Mouse (Mus musculus): ENCODE measurements around the gene Selenop. TPM values are rescaled to one million over a fixed set of nuclear protein-coding genes. Genes with fewer than 3 reads are reported as not detected.

Gene Selenop
- polyA plus RNA-seq, 1 experiment from 2014 or later = 53.1 TPM

DNA sequence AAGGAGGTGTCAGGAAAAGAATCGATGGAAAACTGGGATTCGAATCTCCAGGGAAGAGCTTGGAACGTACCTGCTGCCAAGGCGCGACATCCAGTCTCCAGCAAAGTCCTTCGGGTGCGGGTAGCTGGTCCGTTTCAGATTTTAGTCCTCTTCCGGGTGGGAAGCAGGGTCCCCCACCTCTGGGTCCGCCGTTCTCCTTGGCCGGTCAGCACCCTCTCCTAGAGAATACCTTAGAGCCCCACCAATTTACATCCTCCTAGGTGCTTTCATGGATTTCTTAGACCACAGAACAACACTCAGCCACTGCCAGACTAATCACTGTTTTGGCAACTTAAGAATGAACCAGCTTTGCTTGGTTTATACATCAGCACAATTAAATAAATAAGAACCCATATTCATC lies 35.1 kb downstream of the Selenop start, which contains the start of gene Ccdc152:
Gene Ccdc152, minus strand, starts transcription at position 101 of the 400 bp plus-strand sequence.
- Histone ChIP-seq H3K27ac (ENCODE audit: low read depth, low read length) (no peak within 1 kb of the TSS), H3K9me3 (ENCODE audit: control insufficient read depth, low read length) (no peaks in the 10 kb centered on the region), H3K4me1 (replicated peaks; ENCODE audit: control insufficient read depth, insufficient read depth, low read length) (no peaks in the 10 kb centered on the region), H3K9ac (ENCODE audit: low read length) (no peak within 1 kb of the TSS), H3K4me3 (ENCODE audit: low read depth, low read length) (no peak within 1 kb of the TSS), H3K4me2 (ENCODE audit: low read depth, low read length, severe bottlenecking) (no peak within 1 kb of the TSS), H3K36me3 (ENCODE audit: control insufficient read depth, insufficient read depth, low read length) (no peaks in the 10 kb centered on the region), H3K27me3 (ENCODE audit: control insufficient read depth, insufficient read depth, low read length) (no peaks in the 10 kb centered on the region)
- ATAC-seq (replicated peaks; ENCODE audit: low FRiP score) (no peak), DNase-seq (ENCODE audit: low spot score) (no peak)
- WGBS = 88% methylated on average over 12 of the region's 12 CpGs

DNA sequence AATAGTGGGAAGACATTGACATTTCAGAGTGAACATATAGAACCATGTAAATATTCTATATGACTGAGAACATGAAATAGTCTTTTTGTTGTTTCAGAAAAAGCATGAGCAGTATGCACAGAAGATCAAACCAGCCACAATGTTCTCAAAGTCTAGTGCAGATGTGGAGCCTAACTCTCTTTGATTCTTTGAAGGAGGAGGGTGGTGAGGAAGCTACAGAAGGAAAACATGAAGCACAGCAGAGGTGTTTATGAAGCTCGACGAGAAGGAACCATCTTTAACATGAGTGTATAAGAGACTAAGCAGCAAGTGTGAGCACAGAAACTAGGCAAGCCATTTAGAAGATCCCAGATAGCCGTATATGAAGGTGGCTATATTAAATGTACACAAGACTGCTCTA lies 41.5 kb downstream of the Selenop start:
- H3K36me3 ChIP-seq (ENCODE audit: control insufficient read depth, insufficient read depth, low read length) = no peaks in the 10 kb centered on the region
- DNase-seq (ENCODE audit: low spot score) (no peak), ATAC-seq (replicated peaks; ENCODE audit: low FRiP score) (no peak)
- H3K4me2 ChIP-seq (ENCODE audit: low read depth, low read length, severe bottlenecking) = no peak overlapping the region
- no peak overlapping the region for H3K4me3 ChIP-seq (ENCODE audit: low read depth, low read length)
- no peak overlapping the region for H3K9ac ChIP-seq (ENCODE audit: low read length)
- 90% methylated on average over 3 of the region's 3 CpGs for WGBS
- no peaks in the 10 kb centered on the region for H3K4me1 ChIP-seq (replicated peaks; ENCODE audit: control insufficient read depth, insufficient read depth, low read length)
- no peak overlapping the region for H3K27ac ChIP-seq (ENCODE audit: low read depth, low read length)
- no peaks in the 10 kb centered on the region for H3K9me3 ChIP-seq (ENCODE audit: control insufficient read depth, low read length)
- H3K27me3 ChIP-seq (ENCODE audit: control insufficient read depth, insufficient read depth, low read length) = no peaks in the 10 kb centered on the region

DNA sequence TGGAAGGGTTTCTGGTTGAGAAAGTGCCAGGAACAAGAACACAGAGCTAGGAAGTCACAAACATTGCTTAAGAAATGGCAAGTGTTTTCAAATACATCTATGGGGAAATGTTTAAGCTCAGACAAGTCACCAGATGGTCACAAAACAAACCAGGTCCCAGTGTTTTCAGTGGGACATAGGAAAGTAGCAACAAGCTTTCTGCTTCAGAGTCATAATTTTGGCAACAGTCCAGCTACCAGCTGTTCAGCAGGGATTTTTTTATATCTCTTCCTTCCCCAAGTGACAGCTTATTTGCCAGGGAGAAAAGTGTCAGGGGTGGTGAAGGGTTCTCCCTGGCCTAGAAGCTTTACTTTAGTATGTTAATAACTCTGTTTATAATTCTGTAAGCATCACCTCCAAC lies 44.6 kb downstream of the Selenop start:
- Histone ChIP-seq H3K4me2 (ENCODE audit: low read depth, low read length, severe bottlenecking) (no peak overlapping the region), H3K27me3 (ENCODE audit: control insufficient read depth, insufficient read depth, low read length) (no peaks in the 10 kb centered on the region), H3K9ac (ENCODE audit: low read length) (no peak overlapping the region), H3K9me3 (ENCODE audit: control insufficient read depth, low read length) (no peaks in the 10 kb centered on the region), H3K36me3 (ENCODE audit: control insufficient read depth, insufficient read depth, low read length) (no peaks in the 10 kb centered on the region), H3K4me1 (replicated peaks; ENCODE audit: control insufficient read depth, insufficient read depth, low read length) (no peaks in the 10 kb centered on the region), H3K4me3 (ENCODE audit: low read depth, low read length) (no peak overlapping the region), H3K27ac (ENCODE audit: low read depth, low read length) (no peak overlapping the region)
- DNase-seq (ENCODE audit: low spot score) (no peak), ATAC-seq (replicated peaks; ENCODE audit: low FRiP score) (no peak)

DNA sequence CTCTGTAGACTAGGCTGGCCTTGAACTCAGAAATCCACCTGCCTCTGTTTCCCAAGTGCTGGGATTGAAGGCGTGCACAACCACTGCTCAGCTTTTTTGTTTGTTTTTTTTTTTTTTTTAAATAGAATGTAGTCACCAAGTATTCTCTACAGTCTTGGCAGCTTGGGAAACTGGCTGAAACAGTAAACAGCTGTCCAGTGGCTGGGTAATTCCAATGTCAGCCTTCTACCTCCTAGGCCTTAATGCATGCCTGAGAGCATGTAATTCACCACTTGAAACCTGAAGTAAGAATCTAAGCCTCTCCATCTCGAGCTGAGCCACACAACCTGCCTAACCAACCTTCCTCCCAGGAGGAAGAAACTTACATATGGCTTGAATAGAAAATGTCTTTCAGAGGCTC lies 48.3 kb downstream of the Selenop start:
- ATAC-seq (replicated peaks; ENCODE audit: low FRiP score) = no peak
- Histone ChIP-seq H3K4me3 (ENCODE audit: low read depth, low read length) (no peak overlapping the region), H3K4me2 (ENCODE audit: low read depth, low read length, severe bottlenecking) (no peak overlapping the region), H3K9ac (ENCODE audit: low read length) (no peak overlapping the region), H3K27ac (ENCODE audit: low read depth, low read length) (no peak overlapping the region), H3K36me3 (ENCODE audit: control insufficient read depth, insufficient read depth, low read length) (no peaks in the 10 kb centered on the region), H3K27me3 (ENCODE audit: control insufficient read depth, insufficient read depth, low read length) (no peaks in the 10 kb centered on the region), H3K9me3 (ENCODE audit: control insufficient read depth, low read length) (no peaks in the 10 kb centered on the region), H3K4me1 (replicated peaks; ENCODE audit: control insufficient read depth, insufficient read depth, low read length) (no peaks in the 10 kb centered on the region)
- WGBS = 82% methylated on average over 2 of the region's 2 CpGs
- DNase-seq (ENCODE audit: low spot score) = no peak

DNA sequence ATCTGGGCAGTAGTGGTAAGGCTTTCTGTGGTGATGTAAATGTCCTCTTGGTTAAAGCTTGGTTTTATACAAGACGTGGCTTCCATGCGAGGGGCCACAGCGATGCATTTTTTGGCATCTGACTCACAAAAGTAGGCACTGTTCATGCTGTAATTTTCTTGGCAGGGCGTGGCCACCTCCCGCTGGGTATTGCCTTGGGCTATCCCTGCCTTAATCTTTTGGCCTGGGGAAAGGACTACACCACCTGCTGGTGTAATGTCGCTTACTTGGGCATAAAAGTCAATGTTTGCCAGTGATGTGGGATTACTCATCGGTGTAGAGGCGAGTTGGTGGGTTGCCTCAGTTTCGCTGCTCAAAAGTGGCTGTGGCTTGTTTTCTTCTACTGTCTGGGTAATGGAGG lies 51.6 kb downstream of the Selenop start:
- Histone ChIP-seq H3K9ac (ENCODE audit: low read length) (no peak overlapping the region), H3K4me1 (replicated peaks; ENCODE audit: control insufficient read depth, insufficient read depth, low read length) (no peaks in the 10 kb centered on the region), H3K27ac (ENCODE audit: low read depth, low read length) (no peak overlapping the region), H3K4me2 (ENCODE audit: low read depth, low read length, severe bottlenecking) (no peak overlapping the region), H3K27me3 (ENCODE audit: control insufficient read depth, insufficient read depth, low read length) (no peaks in the 10 kb centered on the region), H3K9me3 (ENCODE audit: control insufficient read depth, low read length) (no peaks in the 10 kb centered on the region), H3K36me3 (ENCODE audit: control insufficient read depth, insufficient read depth, low read length) (no peaks in the 10 kb centered on the region), H3K4me3 (ENCODE audit: low read depth, low read length) (no peak overlapping the region)
- ATAC-seq (replicated peaks; ENCODE audit: low FRiP score) = no peak
- 87% methylated on average over 9 of the region's 9 CpGs for WGBS
- DNase-seq (ENCODE audit: low spot score) = no peak

DNA sequence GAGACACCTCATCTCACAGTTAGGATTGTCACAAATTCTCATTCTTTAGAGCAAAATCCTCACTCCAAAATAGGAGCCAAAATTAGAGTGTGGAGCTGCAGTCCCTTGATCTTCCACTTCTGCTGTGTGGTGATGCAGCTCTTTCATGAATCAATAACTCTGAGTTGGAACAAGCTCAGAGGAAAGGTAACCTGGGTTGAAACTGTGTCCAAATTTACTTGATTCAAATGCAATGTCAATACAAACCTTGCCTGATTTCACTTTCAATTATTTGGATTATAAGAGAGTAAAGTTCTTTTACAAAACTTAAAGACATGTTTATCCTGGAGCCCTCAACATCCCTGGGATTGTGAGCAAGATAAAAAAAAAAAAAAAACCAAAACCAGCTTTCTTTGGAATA lies 54.7 kb downstream of the Selenop start:
- Histone ChIP-seq H3K4me1 (replicated peaks; ENCODE audit: control insufficient read depth, insufficient read depth, low read length) (no peaks in the 10 kb centered on the region), H3K4me3 (ENCODE audit: low read depth, low read length) (no peak overlapping the region), H3K4me2 (ENCODE audit: low read depth, low read length, severe bottlenecking) (no peak overlapping the region), H3K36me3 (ENCODE audit: control insufficient read depth, insufficient read depth, low read length) (no peaks in the 10 kb centered on the region), H3K27me3 (ENCODE audit: control insufficient read depth, insufficient read depth, low read length) (no peaks in the 10 kb centered on the region), H3K27ac (ENCODE audit: low read depth, low read length) (no peak overlapping the region), H3K9ac (ENCODE audit: low read length) (no peak overlapping the region), H3K9me3 (ENCODE audit: control insufficient read depth, low read length) (no peaks in the 10 kb centered on the region)
- DNase-seq (ENCODE audit: low spot score) (no peak), ATAC-seq (replicated peaks; ENCODE audit: low FRiP score) (no peak)

Other genes starting within 250 kb of the Selenop start
- not detected in 2 replicates for gene Ccdc152, start 35.0 kb downstream of the Selenop start, polyA plus RNA-seq (2014; fragmentation: Nextera tagmentation; extraction: Ambion mirVana)